Mouse (Mus musculus) ovary, postnatal 14 days (tissue): ENCODE results near the gene Eif3g.

Source experiments
- DNase-seq: peaks from one replicate; pipeline ENCODE4 v3.0.0; 2022; ENCODE audit warnings: low spot score

The Eif3g gene

DNA sequence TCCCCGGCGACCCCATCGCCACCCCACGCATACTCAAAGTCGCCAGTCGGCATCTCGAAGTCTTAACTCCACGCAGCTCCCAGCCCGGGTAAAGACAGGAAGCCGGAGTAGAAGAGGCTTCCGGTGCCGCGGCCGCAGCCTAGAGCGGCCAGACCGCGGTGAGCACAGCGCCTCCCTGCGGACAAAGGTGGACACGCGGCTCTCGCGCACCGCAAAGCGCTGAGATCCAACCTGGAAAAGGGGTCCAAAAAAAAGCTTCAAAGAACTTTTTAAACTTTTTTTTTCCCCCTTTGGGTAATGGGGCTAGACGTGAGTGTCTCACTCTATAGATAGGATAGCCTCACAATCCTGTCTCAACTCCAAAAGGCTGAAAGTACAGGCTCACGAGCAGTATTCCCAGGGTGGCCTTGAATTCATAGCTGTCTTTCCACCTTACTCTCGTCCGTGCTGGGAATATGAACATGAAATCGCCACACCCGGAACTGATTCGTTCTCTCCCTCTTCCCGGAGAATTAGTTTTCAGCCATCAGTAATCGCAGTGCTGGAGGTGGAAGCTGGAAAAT is at the start of gene Eif3g:
Gene Eif3g (minus strand): TSS at position 113 of the 563 bp plus-strand sequence.
- peak; percentile 83 for DNase-seq

DNA sequence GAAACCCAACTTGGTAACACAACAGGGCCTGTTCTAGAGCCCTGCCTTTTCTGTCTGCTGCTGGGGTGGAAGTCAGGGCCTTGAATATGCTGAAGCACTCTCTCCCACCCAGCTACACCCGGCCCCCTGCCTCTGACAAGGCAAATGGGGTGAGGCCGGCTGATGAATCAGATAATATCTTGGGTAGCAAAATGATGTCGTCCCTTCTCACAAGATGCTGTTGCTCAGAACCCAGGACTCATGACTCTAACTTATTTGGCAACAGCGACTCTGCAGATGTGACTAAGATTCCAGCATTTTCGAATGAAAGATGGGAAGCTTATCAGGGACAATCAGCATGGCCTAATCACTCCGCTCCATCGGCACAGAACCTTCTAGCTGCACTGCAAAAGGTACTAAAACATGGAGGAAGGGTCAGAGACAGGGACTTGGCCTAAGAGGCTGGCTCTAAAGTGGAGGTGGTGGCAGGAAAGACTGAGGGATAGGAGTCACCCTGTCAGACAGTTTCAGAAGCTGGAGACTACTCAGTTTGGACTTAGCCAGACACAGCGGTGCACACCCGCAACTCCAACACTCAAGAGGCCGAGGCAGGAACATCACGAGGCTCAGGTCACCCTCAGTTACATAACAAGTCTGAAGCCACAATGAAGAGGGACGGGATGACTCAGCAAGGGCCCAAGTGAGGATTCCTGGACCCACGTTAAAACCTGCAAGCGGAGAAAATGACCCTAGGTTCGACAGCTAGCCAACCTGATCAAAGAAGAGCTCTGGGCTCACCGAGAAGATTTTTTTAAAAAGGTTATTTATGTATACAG is 47.9 kb upstream of the Eif3g start:
- DNase-seq = no peak

DNA sequence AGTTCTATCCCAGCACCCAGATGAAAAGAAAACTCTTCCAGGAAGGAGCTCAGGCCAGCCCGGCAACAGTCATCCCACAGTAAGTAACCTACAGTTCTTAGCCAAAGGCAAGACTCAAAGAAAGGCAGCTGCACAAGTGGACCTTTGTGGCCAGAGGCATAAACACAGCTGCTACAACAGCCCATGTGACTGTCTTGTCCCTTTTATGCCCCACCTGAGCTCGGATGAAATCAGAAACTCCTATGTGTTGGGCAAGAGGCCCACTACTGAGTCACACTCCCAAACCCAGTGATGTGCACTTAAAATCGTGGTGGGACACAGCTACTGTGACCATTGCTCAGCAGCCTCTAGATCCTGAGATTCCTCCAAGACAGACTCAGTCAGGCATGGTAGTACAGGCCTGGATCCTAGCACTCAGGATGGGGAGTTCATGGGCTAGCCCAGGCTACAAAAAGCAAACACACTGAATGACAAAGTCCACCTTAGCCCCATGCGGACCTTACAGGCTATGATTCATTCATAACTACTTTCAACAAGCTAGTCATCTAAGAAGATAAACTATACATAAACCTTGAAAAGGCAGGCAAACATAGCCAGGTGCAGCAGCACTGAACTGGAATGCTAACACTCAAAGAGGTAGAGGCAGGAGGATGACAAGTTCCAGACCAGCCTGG is 46.4 kb upstream of the Eif3g start:
- DNase-seq = no peak

DNA sequence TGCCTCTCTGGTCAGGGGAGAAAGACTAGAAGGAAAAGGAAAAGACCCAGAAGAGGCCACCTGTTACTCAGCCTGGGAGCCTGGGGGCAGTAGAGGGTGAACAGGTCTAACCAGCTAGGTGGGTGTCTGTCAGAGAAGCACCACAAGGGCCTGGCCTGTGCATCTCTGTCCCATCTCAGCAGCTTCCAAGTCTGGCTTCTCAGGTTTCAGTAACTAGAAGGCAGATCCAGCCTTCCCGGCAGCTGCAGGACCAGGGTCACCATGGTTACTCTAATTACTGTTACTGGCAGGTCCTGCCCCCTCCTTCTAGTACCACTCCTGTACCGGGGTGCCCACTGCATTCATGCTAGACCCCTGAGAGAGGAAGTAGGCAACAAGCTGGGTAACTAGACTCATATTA is 45.5 kb upstream of the Eif3g start:
- no peak for DNase-seq

DNA sequence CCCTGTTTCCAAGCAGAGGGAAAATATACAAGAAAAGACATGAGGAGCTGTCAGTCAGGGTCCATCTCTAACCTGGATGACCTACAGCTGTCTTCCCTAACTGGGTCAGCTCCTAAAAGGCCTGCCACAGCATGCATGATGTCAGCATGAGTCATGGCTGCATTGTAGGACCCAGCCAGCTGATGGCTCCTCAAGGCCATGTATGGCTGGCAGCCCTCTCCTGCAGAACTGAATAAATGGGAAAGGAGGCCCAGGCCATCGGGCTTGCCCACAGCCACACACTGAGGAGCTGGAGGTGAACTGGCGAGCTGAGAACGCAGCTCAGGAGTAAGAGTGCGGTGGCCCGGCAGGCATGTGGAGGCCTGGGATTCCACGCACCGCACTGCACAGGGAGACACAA is 45.0 kb upstream of the Eif3g start:
- DNase-seq = no peak

DNA sequence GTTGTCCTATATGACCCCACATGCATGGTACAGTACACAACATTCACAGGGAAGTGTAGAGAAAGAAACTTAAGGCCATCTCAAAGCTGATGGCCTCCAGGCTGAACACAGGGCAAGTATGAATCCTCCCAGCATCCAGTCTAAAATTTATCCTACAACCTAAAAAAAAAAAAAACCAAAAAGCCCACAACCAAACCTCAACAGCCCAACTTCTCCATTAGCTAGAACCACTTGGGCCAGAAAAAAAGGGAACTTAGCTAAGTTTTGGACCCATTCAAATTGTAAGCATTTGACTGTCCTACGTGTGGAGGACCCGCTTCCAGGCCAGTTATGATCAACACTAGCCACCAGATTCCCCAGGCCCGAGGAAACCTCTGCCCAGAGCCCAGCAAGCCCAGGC is 24.8 kb upstream of the Eif3g start:
- DNase-seq = no peak

DNA sequence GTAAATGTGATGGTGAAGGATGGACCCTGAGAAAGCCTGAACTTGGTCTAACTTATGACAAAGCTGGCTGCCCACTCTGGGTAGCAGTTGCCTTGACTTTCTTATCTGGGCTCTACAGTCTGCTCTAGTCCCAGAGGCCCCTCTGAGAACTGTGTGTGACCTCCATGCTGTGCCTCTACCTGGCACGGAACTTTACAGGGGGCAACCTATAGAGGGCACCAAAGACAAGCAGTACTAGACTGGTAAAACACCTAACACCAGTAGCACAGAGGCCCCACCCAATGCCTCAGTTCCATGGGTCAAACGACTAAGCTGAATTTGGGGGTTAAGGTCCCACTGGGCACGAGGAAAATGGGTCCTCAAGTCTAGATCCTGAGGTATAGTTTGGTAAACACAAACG is 17.7 kb upstream of the Eif3g start:
- DNase-seq = no peak

DNA sequence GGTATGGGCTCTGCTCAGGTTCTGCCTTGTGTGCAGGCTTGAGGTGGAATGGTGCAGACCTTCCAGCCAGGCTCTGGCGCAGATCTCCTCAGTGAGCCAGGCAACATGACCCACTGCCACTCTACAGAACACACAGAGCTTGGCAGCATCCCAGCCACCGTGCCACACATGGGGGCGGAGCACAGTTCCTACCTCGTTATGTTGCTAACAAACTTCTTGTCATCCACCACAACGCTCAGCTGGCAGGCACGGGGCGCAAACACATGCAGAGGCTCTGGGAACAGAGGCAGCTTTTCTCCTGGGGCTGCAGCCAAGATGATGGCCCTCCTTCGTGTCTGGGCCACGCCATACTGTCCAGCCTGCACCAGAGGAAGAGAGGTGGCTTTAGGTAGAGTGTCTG is 11.5 kb upstream of the Eif3g start:
- no peak for DNase-seq

DNA sequence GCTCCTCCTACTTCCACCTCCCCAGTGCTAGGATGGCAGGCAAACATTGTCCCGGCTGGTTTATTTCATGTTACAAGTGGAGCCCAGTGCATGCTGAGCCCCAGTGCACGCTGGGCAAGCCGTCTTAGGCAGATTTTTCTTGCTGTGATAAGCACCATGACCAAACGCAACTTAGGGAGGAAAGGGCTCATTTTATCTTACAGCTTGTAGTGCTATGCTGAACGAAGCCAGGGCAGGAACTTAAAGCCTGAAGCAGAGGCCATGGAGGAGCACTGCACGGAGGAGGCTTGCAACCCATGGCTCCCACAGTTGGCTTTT is 3.7 kb upstream of the Eif3g start:
- DNase-seq = no peak

DNA sequence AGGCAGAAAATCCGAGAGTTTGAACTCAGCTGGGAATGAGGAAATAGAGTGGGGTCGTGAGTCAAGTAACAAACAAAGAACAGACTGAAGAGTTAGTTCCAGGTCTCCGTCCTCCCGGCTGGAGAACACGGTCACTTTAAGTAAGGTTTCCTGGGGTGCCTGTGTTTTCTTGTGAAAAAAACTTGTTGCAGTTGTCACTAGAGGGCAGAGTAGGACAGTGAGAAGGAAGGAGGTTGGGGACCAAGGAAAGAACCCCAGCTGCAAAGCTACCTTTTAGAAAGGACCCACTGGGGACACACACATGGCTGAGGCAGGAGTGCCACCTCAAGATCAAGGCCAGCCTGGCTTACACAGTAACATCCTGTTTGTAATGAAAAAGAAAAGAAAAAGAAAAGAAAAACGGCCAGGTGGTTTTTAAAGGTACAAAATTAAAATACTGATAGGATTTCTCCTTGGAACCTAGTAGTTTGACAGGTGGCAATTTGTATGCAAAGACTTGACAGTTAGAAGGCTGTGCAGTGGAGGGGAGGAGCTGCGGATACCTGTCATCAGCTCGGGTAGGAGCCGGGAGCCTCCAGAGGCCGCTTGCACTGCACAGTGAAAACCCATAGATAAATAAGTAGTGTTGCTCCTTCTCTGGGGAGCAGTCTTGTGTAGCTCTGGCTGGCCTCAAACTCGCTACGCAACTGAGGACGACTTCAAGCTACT is 3.2 kb upstream of the Eif3g start:
- DNase-seq = no peak

DNA sequence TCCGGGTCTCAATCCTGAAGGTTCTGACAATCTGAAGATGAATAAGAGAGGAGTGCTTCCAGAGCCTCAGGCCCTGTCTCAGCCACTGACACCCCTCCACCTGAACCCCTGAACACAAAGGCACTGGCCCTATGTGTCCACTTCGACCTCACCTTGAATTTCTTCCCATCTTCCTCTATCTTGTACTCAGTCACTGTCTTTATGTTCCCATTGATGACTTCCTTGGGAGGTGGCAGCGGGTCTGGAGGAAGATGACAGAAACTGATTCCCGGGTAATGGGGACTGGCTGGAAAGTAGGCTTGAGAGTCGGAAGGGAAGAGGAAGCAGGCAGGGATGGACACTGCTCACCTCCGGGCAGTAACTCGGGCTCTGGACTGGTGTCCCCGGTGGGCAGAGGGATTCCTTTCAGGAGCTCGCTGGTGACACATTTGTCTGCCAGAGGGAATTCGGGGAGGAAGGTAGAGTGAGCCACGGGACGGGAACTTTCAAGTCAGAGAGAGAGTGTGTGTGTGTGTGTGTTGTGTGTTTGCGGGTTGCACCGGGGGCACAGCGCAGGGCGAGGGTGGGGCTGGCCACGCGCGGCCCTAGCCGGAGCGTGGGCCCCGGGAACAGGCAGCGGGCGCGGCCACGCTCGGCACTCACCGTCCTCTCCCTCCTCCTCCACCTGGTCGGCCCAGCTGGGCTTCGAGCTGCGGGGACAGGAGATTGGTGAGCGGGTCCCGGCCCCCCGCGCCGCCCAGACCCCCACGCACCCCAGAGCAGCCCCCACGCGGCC is 500 bp downstream of the Eif3g start:
- no peak for DNase-seq

DNA sequence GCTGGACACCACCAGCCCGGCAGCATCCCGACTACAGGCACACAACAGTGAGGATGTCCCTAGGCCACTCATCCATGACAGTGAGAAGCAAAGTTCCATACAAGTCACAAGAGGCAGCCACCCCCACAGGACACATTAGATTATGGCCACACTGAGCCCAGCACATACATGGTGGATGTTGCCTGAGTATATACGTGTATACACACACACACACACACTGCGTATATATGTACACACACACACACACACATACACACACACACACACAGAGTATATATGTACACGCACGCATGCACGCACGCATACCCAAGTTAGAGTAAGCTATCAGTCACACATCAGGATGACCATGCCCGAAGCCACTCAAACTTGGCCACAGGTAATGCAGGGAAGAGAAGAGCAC is 3.0 kb downstream of the Eif3g start:
- no peak for DNase-seq

DNA sequence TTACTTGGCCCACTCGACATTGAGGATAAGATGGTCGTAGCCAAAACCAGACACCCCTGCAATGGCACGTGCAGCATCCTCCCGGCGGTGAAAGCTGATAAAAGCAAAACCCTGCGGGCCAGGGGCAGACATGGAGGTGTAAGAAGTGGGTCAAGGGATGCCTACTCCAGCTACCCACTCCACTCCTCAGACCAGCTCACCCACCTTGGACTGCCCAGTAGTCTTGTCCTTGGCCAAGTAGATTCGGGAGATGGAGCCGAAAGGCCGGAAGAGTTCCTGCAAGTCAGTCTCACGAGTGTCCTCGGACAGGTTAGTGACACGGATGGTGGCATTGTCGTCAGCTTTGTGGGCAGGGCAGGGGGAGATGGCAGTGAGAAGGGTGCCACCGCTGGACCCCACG is 3.8 kb downstream of the Eif3g start:
- DNase-seq = no peak

DNA sequence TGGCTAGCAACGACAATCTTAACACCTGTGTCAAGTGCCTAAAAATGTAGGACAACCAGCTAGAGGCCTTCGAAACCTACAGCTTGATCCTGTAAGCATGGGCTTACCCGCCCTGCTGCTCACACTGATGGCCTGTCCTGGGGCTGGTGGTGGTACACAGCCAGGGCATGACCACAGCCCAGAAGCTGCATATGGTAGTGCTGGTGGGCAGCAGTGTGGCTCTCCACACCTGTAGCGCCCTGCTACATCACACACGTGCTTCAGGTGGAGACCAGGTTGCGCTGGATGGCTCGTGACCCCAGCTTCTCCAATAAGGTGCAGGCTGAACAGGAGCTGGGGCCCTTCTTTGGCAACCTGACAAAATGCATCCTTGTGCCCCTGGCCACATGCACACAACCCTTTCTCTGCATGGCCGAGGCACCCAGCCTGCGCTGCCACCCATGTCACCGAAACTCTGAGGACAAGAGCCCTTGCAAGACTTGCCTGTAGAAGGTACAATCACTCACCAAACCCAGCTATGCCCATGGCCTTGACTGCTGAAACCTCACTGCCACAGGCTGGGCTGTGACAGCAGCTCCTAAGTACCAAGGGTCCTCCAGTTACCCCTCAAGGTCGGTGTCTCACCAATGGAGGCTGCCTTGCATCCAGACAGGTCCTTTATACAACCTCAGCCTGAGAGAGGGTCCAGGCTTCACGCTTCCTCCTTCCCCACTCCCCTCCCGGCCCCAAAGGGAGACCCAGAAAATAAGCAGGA is 4.7 kb downstream of the Eif3g start:
- DNase-seq = no peak

DNA sequence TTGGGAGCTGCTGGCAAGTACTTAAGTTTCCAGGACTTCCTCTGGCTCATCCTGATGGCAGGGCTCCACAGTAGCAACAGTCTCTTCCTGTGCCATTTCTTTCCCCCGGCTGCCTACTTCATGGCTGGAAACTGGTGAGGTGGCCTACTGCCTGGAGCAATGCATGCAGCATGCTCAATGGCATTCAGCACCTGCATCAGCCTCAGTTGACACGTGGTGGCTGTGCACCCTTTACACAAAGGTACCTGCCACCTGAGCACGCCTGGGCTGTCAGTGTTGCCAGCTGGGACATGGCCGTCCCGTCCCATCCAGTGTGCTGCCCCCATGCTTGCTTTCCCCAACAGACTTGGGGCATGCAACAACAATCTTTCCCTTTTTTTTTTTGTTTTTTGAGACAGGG is 5.4 kb downstream of the Eif3g start:
- no peak for DNase-seq

DNA sequence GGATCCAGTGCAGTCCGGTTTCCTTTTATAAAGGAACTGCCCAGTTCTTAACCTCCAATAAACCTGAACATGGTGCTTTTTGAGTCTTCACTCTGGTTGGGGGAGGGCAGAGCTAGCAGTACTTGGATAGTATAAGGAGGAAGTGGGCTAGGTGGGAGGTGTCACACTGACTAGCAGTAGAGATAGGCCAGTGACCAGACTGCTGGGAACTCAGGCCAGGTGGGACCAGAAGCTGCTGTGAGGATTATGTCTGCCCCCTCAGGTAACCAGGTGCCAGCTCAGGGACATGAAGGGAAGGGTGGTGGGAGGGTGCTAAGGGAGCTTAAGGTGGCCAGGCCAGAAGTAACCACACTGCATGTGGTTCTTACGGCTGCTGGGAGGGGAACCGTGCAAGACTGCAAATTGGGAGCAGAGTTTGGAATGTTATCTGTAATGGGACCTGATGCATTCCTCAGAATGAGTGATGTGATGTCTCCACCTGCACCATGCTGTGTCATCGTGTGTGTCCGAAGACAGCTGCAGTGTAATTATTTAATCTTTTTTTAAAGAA is 6.2 kb downstream of the Eif3g start:
- DNase-seq = no peak

DNA sequence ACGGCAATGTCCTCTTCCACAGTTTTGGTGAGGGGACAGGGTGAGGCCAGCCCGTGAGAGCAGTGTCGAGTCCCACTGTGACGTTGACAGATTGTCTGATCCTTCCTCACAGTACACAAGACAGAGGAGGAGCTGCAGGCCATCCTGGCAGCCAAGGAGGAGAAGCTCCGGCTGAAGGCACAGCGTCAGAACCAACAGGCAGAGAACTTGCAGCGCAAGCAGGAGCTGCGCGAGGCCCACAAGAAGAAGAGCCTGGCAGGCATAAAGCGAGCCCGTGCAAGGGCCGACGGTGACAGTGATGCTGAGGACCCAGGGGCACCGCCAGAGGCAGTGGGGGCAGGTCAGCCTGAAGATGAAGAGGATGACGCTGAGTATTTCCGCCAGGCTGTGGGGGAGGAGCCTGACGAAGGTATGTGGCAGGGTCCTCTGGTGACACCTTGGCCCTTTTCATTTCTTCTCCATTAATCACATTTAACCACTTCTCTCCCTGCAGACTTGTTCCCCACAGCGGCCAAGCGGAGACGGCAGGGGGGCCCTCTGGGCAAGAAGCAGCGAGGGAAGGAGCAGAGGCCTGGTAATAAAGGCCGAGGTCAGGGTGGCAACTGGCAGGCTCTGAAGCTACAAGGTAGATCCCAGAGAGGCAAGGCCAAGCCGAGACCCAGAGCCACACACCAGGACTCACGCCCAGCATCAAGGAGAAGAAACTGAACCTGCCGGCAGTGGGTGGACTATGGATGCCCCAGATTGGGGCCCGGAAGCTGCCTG is 6.9 kb downstream of the Eif3g start:
- DNase-seq = no peak

DNA sequence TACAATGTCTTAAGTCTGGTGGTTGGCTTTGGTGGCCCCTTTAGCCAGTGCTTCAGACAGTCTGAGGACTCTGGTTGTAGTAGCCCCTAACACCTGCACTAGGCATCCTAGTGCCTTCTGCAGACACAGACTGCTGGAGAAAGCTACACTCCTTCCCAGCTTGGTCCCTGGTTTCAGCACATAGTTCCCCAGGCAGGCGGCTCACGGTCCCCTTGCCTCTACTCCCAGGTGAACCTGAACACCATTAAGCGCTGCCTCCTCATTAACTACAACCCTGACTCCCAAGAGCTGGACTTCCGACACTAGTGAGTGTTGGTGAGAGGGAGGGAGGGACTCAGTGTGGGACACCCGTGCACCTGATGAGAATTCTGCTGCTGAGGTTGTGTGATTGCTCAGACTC is 8.0 kb downstream of the Eif3g start:
- DNase-seq = no peak

DNA sequence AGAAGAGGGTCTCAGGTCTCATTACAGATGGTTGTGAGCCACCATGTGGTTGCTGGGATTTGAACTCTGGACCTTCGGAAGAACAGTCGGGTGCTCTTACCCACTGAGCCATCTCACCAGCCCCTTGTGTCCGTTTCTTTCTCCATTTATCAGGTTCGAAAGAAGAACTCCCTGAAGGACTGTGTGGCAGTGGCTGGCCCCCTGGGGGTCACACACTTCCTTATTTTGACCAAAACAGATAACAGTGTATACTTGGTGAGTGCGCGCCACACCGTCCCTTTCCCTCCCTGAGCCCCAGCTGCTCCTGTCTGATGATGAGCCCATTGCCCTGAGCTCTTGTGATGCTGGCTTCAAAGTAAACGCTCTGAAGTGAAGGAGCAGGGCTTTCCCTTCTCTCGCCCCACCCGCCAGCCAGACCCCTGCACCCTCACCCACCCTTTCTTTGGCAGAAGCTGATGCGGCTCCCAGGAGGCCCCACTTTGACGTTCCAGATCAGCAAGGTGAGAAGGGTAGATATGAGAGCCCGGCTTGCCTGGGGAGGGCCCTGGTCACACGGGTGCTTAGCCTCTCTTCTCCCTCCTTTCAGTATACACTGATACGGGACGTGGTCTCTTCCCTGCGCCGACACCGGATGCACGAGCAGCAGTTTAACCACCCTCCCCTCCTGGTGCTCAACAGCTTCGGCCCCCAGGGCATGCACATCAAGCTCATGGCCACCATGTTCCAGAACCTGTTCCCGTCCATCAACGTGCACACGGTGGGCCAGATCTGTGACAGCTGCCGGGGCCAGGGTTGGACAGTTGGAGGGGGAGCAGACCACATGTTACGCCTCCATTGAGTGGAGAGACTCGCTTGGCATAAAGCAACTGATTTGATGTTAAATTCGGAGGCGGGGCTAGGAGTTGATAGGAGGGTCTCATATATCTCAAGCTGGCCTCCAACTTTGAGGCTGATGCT is 9.0 kb downstream of the Eif3g start:
- no peak for DNase-seq
